Mouse (Mus musculus) layer of hippocampus, adult 8-10 months (tissue): ENCODE measurements around the gene Mrpl48. TPM values are rescaled to one million over a fixed set of nuclear protein-coding genes. Genes with fewer than 3 reads are reported as not detected.
A peak's percentile ranks its signal among the peaks of the same experiment; 100 is the strongest.

ENCODE experiments used
- DNase-seq, 2 experiments: peaks; one replicate each; pipeline ENCODE4 v3.0.0; 2022; ENCODE audit warnings: low spot score in 2 of 2
- total RNA-seq, 4 experiments: library from RNA; stranded (reverse); gene quantifications; 2 replicates each; pipeline ENCODE4 v1.2.4; 2022

The Mrpl48 gene
- total RNA-seq, 4 experiments from 2014 or later: 65.1 to 69.0 (median 66.7) TPM

GRCm38 (mm10) chr7:100535831-100536230, 72.3 kb downstream of the Mrpl48 start:
- DNase-seq: no peak

- no peak for DNase-seq
Observed at GRCm38 (mm10) chr7:100534216-100534615, 73.9 kb downstream of the Mrpl48 start.

DNA sequence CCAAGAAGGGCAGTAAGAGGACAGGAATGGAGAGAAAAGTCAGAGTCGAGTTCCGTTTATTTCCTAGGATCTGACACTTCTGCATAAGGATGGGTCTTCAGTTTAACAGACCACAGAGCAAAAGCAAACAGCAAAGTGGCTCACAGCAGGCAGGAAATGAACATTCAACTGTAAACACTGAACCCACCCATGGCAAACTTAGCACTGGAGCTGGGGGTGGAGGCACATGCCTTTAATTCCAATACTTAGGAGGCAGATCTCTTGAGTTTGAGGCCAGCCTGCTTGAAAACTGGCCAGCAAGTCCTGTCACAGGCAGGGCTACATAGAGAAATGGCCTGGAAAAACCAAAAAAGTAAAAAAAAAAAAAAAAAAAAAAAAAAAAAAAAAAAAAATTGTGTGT, 74.6 kb downstream of the Mrpl48 start:
- DNase-seq: no peak

- no peak for DNase-seq
Observed at GRCm38 (mm10) chr7:100530766-100531165, 77.3 kb downstream of the Mrpl48 start.

GRCm38 (mm10) chr7:100524669-100525068, 83.4 kb downstream of the Mrpl48 start:
- no peak for DNase-seq

GRCm38 (mm10) chr7:100522222-100522621, 85.9 kb downstream of the Mrpl48 start:
- DNase-seq: no peak

- DNase-seq: peak; percentile 49 to 78
Observed at GRCm38 (mm10) chr7:100520663-100521285, 87.3 kb downstream of the Mrpl48 start.

DNA sequence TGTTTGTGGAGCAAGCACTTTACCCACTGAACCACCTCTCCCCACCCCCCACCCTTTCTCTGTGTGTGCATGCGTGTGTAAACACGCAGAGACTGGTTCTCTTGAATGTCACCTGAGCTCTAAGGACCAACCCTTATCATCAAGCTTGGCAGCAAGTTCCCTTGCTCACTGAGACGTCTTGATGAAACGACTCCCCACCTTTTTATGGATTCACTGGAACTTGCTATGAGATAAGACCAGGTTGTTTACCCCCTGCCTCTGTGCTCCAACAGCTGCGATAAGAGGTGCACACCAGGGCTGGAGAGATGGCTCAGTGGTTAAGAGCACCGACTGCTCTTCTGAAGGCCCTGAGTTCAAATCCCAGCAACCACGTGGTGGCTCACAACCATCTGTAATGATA, 87.9 kb downstream of the Mrpl48 start:
- DNase-seq: no peak

DNA sequence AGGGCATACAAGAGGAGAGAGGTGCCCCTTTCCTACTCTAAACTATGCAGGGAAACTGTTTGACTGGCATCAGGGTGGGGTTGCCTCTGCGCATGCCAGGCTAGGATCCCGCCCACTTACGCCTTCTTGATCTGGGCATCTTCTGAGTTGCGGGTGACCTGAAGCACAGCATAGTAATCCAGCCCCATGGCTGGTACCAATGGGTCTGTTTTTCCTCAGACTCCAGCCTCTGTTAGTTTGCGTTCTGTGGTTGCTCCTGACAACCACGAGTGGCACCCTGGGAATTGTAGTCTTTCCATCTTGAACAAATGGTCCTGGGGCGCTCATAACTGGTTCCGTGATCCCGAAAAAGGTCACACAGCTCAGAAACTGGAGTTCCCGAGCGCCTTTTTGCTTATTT, 93.5 kb downstream of the Mrpl48 start, which contains the start of gene Dnajb13:
Gene Dnajb13, minus strand, starts transcription at position 388 of the 400 bp plus-strand sequence.
- no peak for DNase-seq

- no peak for DNase-seq
Observed at GRCm38 (mm10) chr7:100511602-100512001, 96.5 kb downstream of the Mrpl48 start.

- no peak for DNase-seq
Observed at GRCm38 (mm10) chr7:100508670-100509069, 99.4 kb downstream of the Mrpl48 start.

DNA sequence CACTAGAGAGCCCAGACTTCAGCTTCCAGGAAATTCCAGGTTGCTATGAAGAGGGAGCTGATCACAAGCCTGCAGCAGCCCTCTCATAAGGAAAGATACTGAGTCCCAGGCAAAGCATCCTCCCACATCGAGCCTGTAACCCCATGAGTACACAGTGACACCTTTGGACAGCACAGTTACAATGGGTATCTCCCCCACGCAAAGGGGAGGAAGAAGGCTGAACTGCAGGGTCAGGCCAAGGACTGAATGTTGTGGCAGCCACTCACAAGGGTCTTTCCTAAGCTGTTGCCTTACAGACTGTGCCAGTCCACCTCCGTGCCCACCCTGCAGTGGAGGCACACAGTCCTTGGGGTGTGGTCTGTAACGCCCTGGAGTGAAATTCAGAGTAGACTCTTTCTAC, 101.6 kb downstream of the Mrpl48 start:
- DNase-seq: no peak

DNA sequence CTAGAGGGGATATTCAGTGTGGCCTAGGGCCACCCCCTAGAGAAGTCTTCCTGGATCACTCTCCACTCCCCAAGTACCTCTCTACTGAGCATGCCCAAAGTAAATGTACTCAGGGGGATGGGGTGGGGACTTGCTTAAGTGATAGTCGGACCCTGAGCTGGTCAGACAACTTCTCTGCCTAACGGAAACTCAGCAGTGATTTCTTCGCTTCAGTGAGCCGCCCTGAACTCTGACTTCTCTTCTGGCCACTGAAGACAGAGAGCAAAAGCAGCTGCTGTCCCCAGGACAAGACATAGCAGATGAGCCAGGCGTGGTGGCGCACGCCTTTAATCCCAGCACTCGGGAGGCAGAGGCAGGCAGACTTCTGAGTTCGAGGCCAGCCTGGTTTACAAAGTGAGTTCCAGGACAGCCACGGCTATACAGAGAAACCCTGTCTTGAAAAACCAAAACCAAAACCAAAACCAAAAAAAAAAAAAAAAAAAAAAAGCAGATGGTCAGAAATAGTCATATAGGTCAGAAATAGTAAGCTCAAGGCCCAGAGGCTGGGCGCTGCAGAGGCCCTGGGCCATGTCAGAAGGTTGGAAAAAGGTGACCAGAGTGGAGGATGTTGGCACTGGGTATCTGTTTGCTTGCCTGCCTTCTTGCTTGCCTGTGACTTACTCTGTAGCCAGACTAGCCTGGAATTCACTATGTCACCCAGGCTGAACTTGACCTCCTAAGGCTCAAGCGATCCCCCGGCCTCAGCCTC, 103.2 kb downstream of the Mrpl48 start:
- no peak for DNase-seq

- DNase-seq: no peak
Observed at GRCm38 (mm10) chr7:100503076-100503475, 105.0 kb downstream of the Mrpl48 start.

DNA sequence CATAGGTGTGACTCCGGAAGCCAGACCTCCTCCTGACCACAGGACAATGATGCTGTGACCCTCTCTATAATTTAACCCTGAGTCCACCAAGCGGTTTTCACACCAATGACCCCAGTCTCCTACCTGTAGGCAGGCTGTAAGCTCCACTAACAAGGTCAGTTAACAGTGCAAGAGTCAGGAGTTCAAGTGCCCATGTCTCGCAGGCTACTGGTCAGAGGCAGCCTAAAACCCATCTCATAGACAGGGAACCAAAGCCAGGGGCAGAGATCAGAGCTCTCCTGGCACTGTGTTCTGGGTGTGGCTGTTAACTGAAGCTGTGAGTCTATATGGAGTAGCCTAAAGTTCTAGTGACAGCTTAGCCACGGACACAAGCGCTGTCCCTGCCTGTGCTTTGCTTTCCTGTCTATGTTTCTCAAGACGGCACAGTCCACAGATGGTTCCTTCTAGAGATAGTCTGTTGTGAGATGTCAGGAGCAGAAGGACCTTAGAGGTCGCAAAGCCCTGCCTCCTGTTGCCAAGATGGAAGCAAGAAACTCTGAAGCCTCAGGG, 105.7 kb downstream of the Mrpl48 start:
- DNase-seq: no peak

GRCm38 (mm10) chr7:100501844-100502373, 106.2 kb downstream of the Mrpl48 start:
- DNase-seq: no peak

DNA sequence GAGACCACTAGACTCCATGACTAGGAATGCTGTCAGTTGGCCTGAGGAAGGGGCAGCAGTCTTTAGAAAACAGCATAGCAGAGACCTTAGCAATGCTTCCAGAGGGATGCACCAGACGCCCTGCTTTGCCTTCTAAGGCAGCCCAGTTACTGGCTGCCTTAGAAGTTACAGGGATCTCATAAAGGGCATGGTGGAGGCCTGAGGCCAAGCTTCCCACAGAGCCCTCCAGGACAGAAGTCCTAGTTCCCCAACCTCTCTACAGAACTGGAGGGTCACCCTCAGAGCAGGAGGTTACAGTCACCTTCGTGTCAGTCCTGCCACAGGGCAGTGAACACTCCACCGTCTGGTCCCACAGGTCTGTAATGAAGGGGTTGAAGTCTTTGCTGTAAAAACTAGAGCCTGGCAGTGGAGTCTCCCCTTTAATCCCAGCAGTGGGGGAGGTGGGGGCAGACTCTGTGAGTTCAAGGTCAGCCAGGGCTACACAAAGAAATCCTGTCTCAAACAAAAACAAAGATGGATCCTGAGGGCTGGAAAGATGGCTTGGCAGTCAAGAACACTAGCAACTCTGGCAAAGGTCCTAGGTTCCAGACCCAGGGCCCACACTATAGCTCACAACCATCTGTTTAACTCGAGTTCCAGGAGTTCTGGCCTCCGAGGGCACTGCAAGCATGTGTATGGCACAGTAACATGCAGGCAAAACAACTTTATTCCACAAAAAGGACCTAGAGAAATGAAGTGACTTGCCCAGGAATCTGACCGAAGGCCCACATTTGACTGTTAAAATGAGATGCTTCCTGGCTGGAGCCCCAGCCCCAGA, 106.9 kb downstream of the Mrpl48 start:
- no peak for DNase-seq

DNA sequence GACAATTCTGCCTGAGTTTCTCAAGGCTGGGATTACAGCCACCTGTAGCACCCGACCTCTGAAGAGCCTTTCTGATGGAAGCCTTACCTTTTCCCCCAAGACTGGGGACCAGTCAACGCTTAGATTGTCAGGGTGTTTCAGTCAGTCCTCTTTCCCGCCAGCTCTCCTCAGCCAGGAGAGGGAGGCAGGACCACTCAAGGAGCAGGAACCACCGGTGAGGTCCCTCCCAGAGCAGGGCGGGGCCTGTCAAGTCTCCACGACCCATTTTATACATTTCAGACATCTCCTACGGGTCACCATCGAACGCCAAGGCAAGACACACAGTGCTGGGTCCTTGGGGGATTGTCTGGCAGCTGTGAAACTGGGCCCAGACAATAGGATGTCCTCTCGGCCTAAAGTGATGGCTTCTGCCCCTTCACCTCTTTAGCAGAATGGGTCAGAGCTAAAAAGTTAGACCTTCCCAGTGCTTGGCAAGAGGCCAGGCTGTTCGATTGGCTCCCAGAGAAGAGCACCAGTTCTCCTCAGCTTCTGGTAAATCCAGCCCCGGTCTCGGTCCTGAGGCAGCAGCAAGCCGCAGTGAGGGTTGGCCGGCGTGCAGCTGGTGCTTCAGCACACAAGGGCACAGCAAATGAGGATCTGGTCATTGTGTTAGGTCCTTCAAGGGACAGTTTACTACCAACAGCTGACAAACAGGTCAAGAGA, 107.7 kb downstream of the Mrpl48 start:
- DNase-seq: no peak

GRCm38 (mm10) chr7:100499465-100499864, 108.6 kb downstream of the Mrpl48 start:
- DNase-seq: no peak

- DNase-seq: no peak
Observed at GRCm38 (mm10) chr7:100497982-100498381, 110.1 kb downstream of the Mrpl48 start.

DNA sequence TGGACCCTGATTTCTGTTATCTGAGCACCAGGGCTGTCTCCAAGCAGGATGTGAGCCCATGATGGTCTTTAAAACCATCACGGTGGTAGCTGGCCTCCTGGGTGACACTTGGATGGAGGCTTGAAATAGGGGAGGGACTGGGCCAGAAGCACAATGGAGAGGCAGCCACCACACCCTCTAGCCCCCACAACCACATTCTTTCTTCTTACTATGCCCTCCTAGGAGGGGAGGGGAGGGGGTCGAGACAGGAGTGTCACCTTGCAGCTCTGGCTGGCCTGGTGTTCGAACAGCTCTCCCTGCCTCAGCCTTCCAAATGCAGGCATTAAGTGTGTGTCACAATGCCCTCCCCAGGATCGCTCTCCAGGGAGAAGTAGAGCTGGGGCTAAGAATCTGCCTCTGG, 110.7 kb downstream of the Mrpl48 start:
- DNase-seq: no peak
